Mouse (Mus musculus) megakaryocyte, embryonic 14.5 days (primary cell): ENCODE results near the gene Mier3.

Source experiments
- FLI1 ChIP-seq: IDR thresholded peaks from 2 replicates; pipeline ENCODE4 v1.6.1; 2012; ENCODE audit warnings: low read length, inconsistent platforms, mixed read lengths
- GATA1 ChIP-seq: IDR thresholded peaks from 3 replicates; pipeline ENCODE4 v1.6.1; 2012; ENCODE audit warnings: mixed read lengths, low read length, inconsistent platforms, borderline replicate concordance

- no peak for TF ChIP-seq FLI1
- no peak for TF ChIP-seq GATA1
These were observed 75.2 kb downstream of the Mier3 start for GRCm38 (mm10) chr13:111755937-111756336.
